Mouse (Mus musculus) olfactory bulb, adult 2 months (tissue): Measurements from ENCODE around the gene Zc3h18.

Experiments used
- CTCF ChIP-seq: fragments of 200-500 bp; IDR thresholded peaks from 2 replicates; pipeline ENCODE4 v1.5.1; 2012; ENCODE audit warnings: low read depth, mild to moderate bottlenecking, low read length, moderate library complexity; ENCODE audit not compliant: insufficient read depth
- POLR2A ChIP-seq: fragments of 200-500 bp; IDR thresholded peaks from 2 replicates; pipeline ENCODE4 v1.6.1; 2012; ENCODE audit warnings: mild to moderate bottlenecking, low read depth, low read length, moderate library complexity; ENCODE audit not compliant: insufficient read depth

GRCm38 (mm10) chr8:122354157-122354556 is 22.3 kb upstream of the Zc3h18 start:
- no peak for TF ChIP-seq POLR2A
- TF ChIP-seq CTCF = no peak
